Mouse (Mus musculus): ENCODE measurements around the gene Naa80.

- no peak for TF ChIP-seq CTCF (IDR thresholded peaks at IDR 0.05; ENCODE audit: extremely low read depth, insufficient read length, insufficient replicate concordance, low read depth, low read length)
- TF ChIP-seq POLR2A (IDR thresholded peaks at IDR 0.05; ENCODE audit: low read depth, low read length), result no peak
Observed at GRCm38 (mm10) chr9:107534408-107535202, 44.1 kb upstream of the Naa80 start.

Measured in small intestine, adult 2 months (tissue).